Mouse (Mus musculus): ENCODE measurements at regions not wholly inside any gene's neighbourhood (a gene's known extent, or its start where the extent isn't known, plus 50 kb on each side); places are given as distances from the start of the nearest gene placed in this dataset.
A peak's percentile ranks its signal among the peaks of the same experiment; 100 is the strongest.

DNA sequence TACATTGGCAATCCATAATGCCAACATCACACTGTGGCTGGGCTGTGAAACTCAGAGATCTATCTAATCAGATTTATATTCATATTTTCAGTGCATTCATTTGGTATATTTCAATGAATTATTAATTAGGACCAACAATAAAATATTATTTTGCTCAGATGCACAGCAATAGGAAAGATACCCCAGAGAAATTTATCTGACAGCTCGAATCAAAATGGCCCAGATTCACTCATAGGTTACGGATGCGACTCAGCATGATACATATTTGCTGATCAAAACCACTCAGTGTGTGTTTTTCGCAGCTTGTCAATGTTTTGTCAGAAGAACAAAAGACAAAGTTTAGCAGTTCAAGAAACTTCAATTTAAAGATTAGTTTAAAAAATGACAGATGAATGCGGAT, 1060.6 kb upstream of the Adgrl2 start:
- peak; percentile 29 for DNase-seq (ENCODE audit: inconsistent ontology term)

- DNase-seq (ENCODE audit: inconsistent ontology term), result peak; percentile 3
Observed at GRCm38 (mm10) chr3:150049876-150050830, 1059.8 kb upstream of the Adgrl2 start.
